Mouse (Mus musculus): Measurements from ENCODE around the gene 6030468B19Rik. TPM values are rescaled to one million over a fixed set of nuclear protein-coding genes. Genes with fewer than 3 reads are reported as not detected.

Gene 6030468B19Rik
- polyA plus RNA-seq, 1 experiment from 2014 or later = not detected

DNA sequence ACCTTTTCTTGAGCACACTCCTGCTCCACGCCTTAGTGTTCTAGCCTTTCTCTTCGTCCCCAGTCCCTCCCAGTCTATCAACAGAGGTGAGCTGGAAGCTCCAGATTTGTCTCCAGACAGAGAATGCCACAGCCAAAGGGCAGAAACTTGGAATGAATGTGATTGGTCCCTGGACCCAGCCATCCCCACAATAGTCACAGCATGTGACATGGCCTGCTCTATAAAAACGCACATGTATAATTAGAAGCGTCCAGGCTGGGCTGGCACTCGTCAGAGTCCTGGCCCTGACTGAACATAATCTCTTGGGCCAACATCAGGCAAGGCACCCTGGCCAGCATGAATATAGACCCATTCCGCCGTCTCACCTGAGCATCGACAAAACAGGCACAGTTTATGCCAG, 21.6 kb downstream of the 6030468B19Rik start:
- DNase-seq (ENCODE audit: low read depth, low spot score) (no peak), ATAC-seq (no peak)
- CTCF ChIA-PET = interaction anchor here (2.8 kb wide), 1 partner anchor 29 kb away, joined by 13 read pairs; no protein-coding TSS in a partner anchor
- no peaks in the 10 kb centered on the region for H3K27me3 ChIP-seq
- POLR2A ChIA-PET = interaction anchor here (1.7 kb wide), 2 partner anchors 9 to 29 kb away, joined by 4 to 5 read pairs; partner anchors contain the start of gene Birc5
- in situ Hi-C loops (cut with MboI; ENCODE audit: low pct_unique_long_range_greater_than_20kb) = no loop called here
- no peak for TF ChIP-seq CTCF (IDR thresholded peaks at IDR 0.05)

DNA sequence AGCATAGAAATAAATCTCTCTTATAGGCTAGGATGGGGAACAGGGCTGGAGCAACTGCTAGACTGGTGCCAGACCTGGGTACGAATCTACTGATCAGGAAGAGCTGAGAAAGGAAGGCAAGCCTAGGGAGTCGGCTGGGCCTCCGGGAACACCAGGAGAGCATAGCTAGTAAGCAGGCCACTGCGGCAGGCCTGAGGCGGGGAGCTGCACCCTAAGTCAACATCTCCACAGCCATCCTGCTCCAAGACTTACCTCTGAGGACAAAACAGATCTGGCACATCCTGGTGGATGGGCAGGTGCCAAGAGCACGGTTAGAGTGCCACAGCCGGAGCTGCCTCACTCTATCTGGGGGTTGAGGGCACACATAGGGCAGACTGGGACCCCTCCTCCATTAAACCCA, 22.7 kb downstream of the 6030468B19Rik start:
- no peaks in the 10 kb centered on the region for H3K27me3 ChIP-seq
- ChIA-PET POLR2A (interaction anchor here (1.7 kb wide), 1 partner anchor 10 kb away, joined by 4 read pairs; no protein-coding TSS in a partner anchor), CTCF (no interaction called here)
- no peak for ATAC-seq
- in situ Hi-C loops (cut with MboI; ENCODE audit: low pct_unique_long_range_greater_than_20kb) = loop anchor here (5.0 kb wide), 1 partner anchor 428 kb away; no protein-coding TSS in a partner anchor
- DNase-seq (ENCODE audit: low read depth, low spot score) = no peak
- TF ChIP-seq CTCF (IDR thresholded peaks at IDR 0.05) = no peak

DNA sequence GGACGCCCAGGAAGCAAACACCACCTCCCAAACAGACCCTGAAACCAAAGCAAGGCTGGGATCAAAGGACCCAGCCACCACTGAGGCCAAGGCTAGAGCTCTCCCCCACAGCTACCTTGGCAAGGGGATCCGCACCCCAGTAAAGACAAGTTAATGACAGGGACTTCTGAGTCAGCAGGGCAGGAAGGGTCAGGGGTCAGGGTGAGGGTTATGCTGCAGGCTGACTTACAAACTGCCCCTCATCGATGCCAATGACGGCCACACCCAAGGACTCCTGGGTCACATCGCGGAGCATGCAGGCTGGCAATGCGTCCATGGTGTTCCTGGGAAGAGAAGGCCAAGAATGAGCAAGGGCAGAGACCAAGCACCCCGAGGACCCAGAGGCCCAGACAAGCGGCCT, 24.4 kb downstream of the 6030468B19Rik start:
- TF ChIP-seq CTCF (IDR thresholded peaks at IDR 0.05) = no peak
- ChIA-PET POLR2A (interaction anchor here (1.3 kb wide), 1 partner anchor 10 kb away, joined by 5 read pairs; no protein-coding TSS in a partner anchor), CTCF (interaction anchor here (1.3 kb wide), 1 partner anchor 8 kb away, joined by 4 read pairs; no protein-coding TSS in a partner anchor)
- H3K27me3 ChIP-seq = no peaks in the 10 kb centered on the region
- no peak for DNase-seq (ENCODE audit: low read depth, low spot score)
- in situ Hi-C loops (cut with MboI; ENCODE audit: low pct_unique_long_range_greater_than_20kb) = loop anchor here (5.0 kb wide), 1 partner anchor 430 kb away; no protein-coding TSS in a partner anchor
- no peak for ATAC-seq

DNA sequence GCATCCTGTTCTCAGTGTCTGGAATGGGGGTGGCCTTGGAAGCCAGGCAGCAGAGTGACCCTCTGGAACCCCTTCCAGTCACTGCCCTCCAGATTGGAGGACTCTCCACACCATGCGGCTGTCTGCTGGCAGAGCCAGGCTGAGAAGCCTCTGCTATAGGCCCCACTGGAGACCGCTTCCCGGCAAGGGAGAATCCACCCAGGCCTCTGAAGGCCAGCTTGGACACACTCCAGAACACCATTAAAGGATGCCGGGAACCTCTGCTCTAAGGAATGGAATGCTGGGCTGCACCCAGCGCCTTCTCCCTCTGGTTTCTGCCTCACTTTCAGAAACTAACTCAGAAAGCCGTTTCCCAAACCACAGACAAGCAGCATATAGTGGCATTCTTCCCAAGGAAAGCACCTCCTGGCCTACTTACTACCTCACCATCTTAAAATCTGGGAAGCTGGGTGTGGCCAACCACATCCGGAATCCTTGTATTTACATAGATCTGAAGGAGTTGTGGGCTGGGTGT, 25.3 kb downstream of the 6030468B19Rik start:
- no peaks in the 10 kb centered on the region for H3K27me3 ChIP-seq
- TF ChIP-seq CTCF (IDR thresholded peaks at IDR 0.05) = no peak
- POLR2A ChIA-PET = no interaction called here
- in situ Hi-C loops (cut with MboI; ENCODE audit: low pct_unique_long_range_greater_than_20kb) = loop anchor here (5.0 kb wide), 1 partner anchor 430 kb away; no protein-coding TSS in a partner anchor
- ATAC-seq = peak; percentile 31
- no peak for DNase-seq (ENCODE audit: low read depth, low spot score)
- CTCF ChIA-PET = interaction anchor here (1.3 kb wide), 1 partner anchor 9 kb away, joined by 4 read pairs; no protein-coding TSS in a partner anchor

DNA sequence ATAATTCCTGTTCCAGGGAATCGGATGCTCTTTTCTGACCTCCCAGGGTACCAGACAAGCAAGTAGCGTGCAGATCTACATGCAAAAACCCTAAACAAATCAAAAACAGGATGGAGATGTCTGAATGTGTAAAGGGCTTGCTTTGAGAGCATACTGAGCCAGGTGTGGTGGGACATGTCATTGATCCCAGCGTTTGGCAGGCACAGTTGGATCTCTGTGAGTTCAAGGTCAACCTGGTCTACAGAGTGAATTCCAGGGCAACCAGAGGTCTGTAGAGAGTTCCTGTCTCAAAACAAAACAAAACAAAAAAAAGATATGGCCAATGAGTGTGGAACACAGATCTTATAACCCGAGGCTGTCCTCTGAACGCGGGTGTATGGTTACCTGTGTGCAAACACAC, 26.0 kb downstream of the 6030468B19Rik start:
- ATAC-seq (no peak), DNase-seq (ENCODE audit: low read depth, low spot score) (no peak)
- in situ Hi-C loops (cut with MboI; ENCODE audit: low pct_unique_long_range_greater_than_20kb) = loop anchor here (5.0 kb wide), 1 partner anchor 431 kb away; no protein-coding TSS in a partner anchor
- no peak for TF ChIP-seq CTCF (IDR thresholded peaks at IDR 0.05)
- ChIA-PET CTCF (no interaction called here), POLR2A (interaction anchor here (1.2 kb wide), 1 partner anchor 433 kb away, joined by 4 read pairs; no protein-coding TSS in a partner anchor)
- no peaks in the 10 kb centered on the region for H3K27me3 ChIP-seq

DNA sequence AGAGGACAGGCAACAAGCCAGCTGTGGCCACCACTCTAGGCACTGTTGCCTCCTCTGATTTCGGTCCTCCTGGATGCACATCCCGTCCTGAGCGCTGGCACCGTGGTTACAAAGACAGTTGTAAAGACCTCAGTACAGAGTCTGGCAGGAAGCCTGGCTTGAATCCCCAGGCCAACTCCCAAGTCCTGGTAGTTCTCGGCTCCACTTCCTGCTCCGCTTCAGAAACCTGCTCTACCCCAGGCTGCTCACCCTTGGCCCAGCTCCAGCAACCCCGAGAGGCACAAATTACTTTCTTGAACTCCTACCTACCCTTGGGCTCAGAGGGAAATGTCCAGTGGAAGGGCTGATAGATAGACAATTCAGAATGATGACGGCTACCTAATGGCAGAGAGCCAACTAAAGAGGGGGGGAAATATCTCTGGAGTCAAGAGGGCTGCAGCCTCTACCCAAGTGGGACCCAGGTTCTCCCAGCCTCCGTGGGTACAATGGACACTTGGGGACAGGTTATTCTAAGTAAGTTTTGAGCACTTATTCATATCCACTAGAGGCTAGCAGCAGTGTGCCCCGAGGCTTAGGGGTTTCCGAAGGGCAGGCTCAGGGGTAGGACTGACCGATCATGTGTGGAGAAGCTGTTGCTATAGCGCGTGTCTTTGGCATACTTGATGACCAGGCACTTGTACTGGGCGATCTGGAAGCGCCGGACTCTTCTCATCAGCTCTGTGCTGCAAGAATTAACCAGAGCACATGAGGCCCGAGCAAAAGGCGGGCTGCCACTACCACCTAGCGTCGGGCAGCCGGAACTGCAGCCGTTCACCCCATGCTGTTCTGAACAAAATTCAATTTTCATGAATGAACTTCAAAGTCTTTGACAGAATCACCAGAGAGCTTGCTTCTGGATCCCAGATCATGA, 26.9 kb downstream of the 6030468B19Rik start:
- ChIA-PET POLR2A (interaction anchor here (0.7 to 1.4 kb wide), 4 partner anchors 9 to 453 kb away, joined by 3 to 4 read pairs (median 4); no protein-coding TSS in a partner anchor), CTCF (interaction anchor here (0.9 to 2.4 kb wide), 9 partner anchors 10 to 145 kb away, joined by 3 to 19 read pairs (median 4); partner anchors contain the start of gene 6030468B19Rik)
- H3K27me3 ChIP-seq = no peaks in the 10 kb centered on the region
- no peak for DNase-seq (ENCODE audit: low read depth, low spot score)
- peak; percentile 65 for ATAC-seq
- peak; percentile 98 for TF ChIP-seq CTCF (IDR thresholded peaks at IDR 0.05)
- in situ Hi-C loops (cut with MboI; ENCODE audit: low pct_unique_long_range_greater_than_20kb) = loop anchor here (5.0 kb wide), 1 partner anchor 432 kb away; no protein-coding TSS in a partner anchor

DNA sequence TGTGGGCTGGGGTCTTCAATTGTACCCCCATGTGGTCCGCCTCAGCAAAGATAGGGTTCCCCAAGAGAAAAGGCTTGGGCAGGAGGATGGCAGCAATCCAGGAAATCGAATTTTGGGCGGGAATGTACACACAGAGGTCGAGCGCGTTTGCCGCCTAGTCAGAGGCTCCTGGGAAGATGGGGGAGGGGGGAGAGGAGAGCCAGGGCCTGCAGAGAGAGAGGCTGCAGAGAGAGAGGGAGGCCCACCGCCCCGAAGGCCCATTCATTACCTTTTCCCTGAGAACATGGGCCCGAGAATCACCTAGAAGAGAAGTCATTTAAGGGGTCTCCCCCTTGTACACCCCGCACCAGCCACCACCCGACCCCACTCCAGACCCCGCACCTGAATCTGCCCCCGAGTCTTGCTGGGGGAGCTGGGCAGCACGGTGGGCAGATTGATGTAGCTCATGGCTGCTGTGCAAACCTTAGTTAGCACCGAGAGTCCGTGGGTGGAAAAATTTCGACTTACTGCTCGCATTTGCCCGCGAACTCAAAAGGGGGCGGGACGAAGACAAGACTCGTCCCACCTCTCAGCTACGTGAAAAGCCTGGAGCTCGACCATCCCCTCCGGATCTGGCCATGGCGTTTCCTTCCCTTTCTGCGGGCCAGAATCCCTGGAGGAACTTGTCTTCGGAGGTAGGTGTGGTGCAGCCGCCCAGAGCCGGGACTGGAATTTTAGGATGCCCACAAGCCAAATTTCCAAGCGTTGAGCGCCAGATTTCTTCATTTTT, 28.1 kb downstream of the 6030468B19Rik start, which contains the start of the genes Afmid and Tk1:
Gene Afmid (plus strand): TSS at position 592 of the 769 bp plus-strand sequence.
Gene Tk1 (minus strand): TSS at position 760 of the 769 bp plus-strand sequence.
- no peak for TF ChIP-seq CTCF (IDR thresholded peaks at IDR 0.05)
- DNase-seq (ENCODE audit: low read depth, low spot score) (no peak), ATAC-seq (no peak)
- POLR2A ChIA-PET = interaction anchor here (0.7 to 1.4 kb wide), 6 partner anchors 8 to 454 kb away, joined by 3 to 4 read pairs (median 3); no protein-coding TSS in a partner anchor
- CTCF ChIA-PET = interaction anchor here (1.0 to 2.4 kb wide), 7 partner anchors 11 to 116 kb away, joined by 3 to 19 read pairs (median 4); partner anchors contain the start of gene 6030468B19Rik
- in situ Hi-C loops (cut with MboI; ENCODE audit: low pct_unique_long_range_greater_than_20kb) = loop anchor here (5.0 kb wide), 1 partner anchor 118 kb away; no protein-coding TSS in a partner anchor
- H3K27me3 ChIP-seq = no peaks in the 10 kb centered on the region

DNA sequence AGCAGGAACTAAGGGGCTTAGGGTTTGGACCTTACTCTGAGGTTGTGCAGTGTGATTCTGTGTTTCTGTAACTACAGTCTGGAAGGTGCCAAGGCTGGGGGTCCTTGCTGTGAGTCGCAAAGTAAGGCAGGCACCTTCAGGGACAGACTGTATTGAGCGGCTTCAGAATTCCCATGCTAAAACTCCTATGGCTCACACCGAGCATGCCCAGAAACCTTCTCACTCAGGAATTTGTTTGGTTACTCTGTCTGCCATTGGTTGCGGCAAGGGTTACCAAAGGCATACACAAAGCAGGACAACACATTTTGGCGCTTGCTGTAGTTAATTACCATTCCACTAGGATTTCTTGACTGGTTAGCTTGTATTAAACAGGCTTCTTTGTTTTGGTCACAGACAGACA, 28.7 kb downstream of the 6030468B19Rik start:
- DNase-seq (ENCODE audit: low read depth, low spot score) (no peak), ATAC-seq (no peak)
- ChIA-PET POLR2A (interaction anchor here (0.8 to 1.4 kb wide), 4 partner anchors 28 to 40 kb away, joined by 3 read pairs; no protein-coding TSS in a partner anchor), CTCF (interaction anchor here (1.8 to 2.4 kb wide), 2 partner anchors 12 to 20 kb away, joined by 3 to 8 read pairs; no protein-coding TSS in a partner anchor)
- TF ChIP-seq CTCF (IDR thresholded peaks at IDR 0.05) = no peak
- H3K27me3 ChIP-seq = no peaks in the 10 kb centered on the region
- in situ Hi-C loops (cut with MboI; ENCODE audit: low pct_unique_long_range_greater_than_20kb) = loop anchor here (5.0 kb wide), 1 partner anchor 119 kb away; no protein-coding TSS in a partner anchor

DNA sequence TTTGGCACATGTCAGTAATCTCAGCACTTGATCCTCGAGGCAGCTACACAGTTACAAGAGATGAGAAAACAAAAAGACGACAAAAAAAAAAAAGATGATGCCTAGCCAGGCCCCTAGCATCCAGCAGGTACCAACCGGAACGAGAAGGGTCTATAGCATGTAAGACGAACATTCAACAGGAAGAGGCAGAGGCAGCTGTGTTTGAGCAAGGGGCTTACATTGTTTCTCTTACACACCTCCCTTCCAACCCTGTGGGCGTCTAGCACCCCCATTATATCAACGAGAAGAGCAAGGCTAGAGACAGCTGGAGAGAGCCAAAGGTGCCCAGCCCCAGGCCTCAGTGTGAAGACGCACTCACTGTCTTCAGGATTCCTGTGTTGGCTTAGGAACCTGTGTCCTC, 29.5 kb downstream of the 6030468B19Rik start:
- ChIA-PET POLR2A (interaction anchor here (1.8 kb wide), 1 partner anchor 15 kb away, joined by 4 read pairs; no protein-coding TSS in a partner anchor), CTCF (interaction anchor here (2.0 kb wide), 1 partner anchor 37 kb away, joined by 5 read pairs; no protein-coding TSS in a partner anchor)
- ATAC-seq (no peak), DNase-seq (ENCODE audit: low read depth, low spot score) (no peak)
- in situ Hi-C loops (cut with MboI; ENCODE audit: low pct_unique_long_range_greater_than_20kb) = loop anchor here (5.0 kb wide), 1 partner anchor 120 kb away; no protein-coding TSS in a partner anchor
- H3K27me3 ChIP-seq = no peaks in the 10 kb centered on the region
- no peak for TF ChIP-seq CTCF (IDR thresholded peaks at IDR 0.05)
